Mouse (Mus musculus) megakaryocyte, embryonic 14.5 days (primary cell): Measurements from ENCODE around the gene Dact2.

Source experiments
- FLI1 ChIP-seq: IDR thresholded peaks from 2 replicates; pipeline ENCODE4 v1.6.1; 2012; ENCODE audit warnings: low read length, inconsistent platforms, mixed read lengths
- GATA1 ChIP-seq: IDR thresholded peaks from 3 replicates; pipeline ENCODE4 v1.6.1; 2012; ENCODE audit warnings: mixed read lengths, low read length, inconsistent platforms, borderline replicate concordance

- TF ChIP-seq GATA1 (no peak), FLI1 (no peak)
These were observed 46.3 kb downstream of the Dact2 start for GRCm38 (mm10) chr17:14157779-14158195.
